Mouse (Mus musculus) heart, postnatal 36 days (tissue): ENCODE data around the gene Rasgef1b. TPM values are rescaled to one million over a fixed set of nuclear protein-coding genes. Genes with fewer than 3 reads are reported as not detected.
"Not testable (repeated sequence)": the region's sequence is repeated elsewhere in the genome, so short reads cannot be mapped to it uniquely, and the experiment has no call there.

Experiments used
- DNase-seq, 2 experiments: peaks; one replicate each; pipeline ENCODE4 v3.0.0; 2021 to 2022
- intact Hi-C: fragments of 180-260 bp; cut with DNase I; formaldehyde crosslinking; loops from one replicate; pipeline ENCODE4 v1.15.1; 2025
- total RNA-seq, 2 experiments: library from RNA; stranded (reverse); gene quantifications; 2 replicates each; pipeline ENCODE4 v1.2.3; 2021

Gene Rasgef1b
- total RNA-seq, 2 experiments from 2014 or later = 11.3 to 11.5 TPM

DNA sequence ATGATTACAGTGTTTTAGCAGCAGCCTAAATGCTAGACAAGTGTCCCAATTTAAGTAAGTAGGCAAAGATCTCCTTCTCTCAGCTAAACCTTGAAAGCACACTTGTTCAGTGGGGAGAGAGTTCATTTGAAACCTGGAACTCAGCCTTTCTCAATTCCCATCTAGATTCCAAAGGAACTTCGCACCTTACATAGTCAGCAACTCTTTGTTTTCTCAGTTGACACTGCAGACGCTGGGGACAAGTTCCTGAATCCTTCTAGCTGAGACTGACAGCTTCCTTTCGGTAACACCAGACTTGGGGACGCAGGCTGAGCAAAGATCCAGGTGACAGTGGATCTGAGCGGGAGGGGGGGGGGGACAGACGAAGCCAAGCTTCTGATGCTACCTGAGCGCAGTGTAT is 481.4 kb downstream of the Rasgef1b start:
- intact Hi-C loops = loop anchor here (10.0 kb wide), 1 partner anchor 787 kb away; the partner anchor contains the start of genes Enoph1 and Hnrnpdl
- no peak for DNase-seq

DNA sequence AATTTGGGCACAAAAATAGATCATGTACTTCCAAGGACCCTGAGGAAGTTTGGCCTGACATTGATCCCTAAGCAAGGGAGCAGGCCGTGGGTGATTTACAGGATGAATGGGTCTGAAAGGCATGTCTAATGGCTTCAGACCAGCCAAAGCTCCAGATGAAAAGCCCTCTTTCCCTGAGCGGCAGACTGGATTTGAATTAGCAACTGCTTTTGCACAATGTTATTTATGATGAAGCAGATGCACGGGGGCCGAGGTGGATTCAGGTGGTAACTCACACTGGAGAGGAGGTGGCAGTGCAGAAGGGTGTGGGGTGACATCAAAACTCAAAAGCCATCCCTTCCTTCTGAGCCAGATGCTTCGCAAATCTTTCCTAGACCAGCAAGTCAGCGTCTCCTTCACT is 481.9 kb downstream of the Rasgef1b start:
- no peak for DNase-seq
- intact Hi-C loops = loop anchor here (10.0 kb wide), 1 partner anchor 788 kb away; the partner anchor contains the start of genes Enoph1 and Hnrnpdl

DNA sequence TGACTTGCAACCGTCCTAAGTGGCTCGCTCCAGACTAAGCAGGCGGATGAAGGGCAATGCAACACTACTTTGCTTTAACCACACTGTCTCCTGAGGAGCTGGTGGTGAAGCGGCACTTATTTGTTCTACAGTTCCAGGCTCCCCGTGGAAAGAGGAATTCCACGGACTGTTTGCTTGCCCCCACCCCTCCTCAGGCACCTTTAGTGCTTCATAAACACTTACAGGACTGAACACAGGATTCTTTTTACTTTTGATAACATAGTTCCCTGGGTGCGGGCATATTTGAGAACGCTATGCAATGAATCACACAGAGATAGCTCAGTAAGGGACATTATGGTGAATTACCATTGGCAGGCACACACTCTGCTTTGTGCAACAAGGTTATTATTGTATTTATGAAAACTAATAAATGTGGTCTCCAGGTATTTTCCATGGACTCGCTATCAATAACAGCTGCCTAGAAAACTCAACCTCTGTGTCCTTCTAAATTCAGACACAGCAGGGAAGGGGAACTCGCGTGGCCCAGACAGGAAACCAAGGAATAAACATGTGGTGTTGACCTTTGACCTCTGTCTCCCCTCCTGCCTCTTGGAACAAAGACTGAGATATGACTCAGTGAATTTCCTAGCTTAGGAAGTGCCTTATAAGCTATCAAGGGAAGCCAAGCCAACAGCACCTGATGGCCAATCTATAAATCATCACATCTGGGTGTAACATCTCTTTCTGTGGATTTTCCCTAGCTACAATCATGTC is 486.7 kb downstream of the Rasgef1b start:
- no peak for DNase-seq
- intact Hi-C loops = loop anchor here (10.0 kb wide), 1 partner anchor 793 kb away; the partner anchor contains the start of genes Enoph1 and Hnrnpdl

DNA sequence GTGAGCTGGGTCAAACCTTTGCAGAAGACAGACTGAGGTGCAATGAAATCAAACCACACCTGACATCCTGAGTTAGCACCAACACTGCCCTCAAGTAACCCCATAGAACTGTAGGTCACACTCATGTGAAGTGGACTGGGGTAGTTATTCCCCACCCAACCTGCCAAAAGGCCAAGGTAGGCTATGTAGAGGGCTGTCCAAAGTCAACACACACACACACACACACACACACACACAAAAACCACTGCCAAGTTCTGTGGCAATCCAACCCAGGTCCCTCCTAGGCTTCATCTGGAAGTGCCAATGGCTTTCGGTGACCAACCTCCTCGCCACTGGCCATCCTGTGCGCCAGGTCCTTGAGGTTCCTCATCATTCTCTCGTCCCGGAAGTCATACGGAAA is 488.4 kb downstream of the Rasgef1b start:
- intact Hi-C loops = loop anchor here (10.0 kb wide), 1 partner anchor 794 kb away; the partner anchor contains the start of genes Enoph1 and Hnrnpdl
- DNase-seq = no peak

DNA sequence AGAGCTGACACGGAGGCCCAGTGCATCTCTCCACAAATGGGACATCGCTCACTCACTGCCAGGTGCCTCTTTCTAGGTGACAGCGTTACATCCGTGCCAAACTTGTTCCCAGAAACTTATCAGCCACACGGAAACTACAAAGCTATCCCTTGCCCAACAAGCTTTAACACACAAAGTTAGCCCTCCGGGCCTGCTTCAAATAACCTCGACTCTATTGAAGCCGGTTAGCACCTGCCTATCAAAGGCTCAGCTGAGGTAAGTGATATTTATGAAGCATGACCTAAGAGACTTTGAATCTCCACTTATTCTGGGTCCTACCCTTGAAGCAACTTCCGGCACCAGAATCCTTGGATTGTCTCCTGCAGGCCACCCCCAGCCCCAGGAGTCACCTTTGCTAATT is 489.2 kb downstream of the Rasgef1b start:
- intact Hi-C loops = loop anchor here (10.0 kb wide), 1 partner anchor 795 kb away; the partner anchor contains the start of genes Enoph1 and Hnrnpdl
- DNase-seq = no peak

DNA sequence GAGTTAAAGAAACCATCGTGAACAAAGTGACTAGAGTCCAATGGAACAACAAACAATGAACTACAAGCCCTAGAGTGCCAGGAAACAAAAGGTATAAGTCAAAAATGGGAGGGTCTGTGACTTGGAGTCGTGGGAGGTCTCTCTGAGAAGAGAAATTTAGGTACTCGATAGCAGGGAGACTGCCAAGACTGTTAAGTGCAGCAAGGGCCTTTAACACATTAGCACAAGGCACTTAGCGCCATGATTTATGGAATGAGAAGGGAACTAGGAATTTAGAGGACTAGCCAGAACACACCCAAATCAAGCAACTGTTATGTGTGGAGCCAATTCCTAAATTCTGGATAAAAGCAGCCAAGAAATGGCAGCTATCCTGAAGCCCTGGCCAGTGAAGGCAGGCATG is 490.7 kb downstream of the Rasgef1b start:
- no peak for DNase-seq
- intact Hi-C loops = no loop called here

DNA sequence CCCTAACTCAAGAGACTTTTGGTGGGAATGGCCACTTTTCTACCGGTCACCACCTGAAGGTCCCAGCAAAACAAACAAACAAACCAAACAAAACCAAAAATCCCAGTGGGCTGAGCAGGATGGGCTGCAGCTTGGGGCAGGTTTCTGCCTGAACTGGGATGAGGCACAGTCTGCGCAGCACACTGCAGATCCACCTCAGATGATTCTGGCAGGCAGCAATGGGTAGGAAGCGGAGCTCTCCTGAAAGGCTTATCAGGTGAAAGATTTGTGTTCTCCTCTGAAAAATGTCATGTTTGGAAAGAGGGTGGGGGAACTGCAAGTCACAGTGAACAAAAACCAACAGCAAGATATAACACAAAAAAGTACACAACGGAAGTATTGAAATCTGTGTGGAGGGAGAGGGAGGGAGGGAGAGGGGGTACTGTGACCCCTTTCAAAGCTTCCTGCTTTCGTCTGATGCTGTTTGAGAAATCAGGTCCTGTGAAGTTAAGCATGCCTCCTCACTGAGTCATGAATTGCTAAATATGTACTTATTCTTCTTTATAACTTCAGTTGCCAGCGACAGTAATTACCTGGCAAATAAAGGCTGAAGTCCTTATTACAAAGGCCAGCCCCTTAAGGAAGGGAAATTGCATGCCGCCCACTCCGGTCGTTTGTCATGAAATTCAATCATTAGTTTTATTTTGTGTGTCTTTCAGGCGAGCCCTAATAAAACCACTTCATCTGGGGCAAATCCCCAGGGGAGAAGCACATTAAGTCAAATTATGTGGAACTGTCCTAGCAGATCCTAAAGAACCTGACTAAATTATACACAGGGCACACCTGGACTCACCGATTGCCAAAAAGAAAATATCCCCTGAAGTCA is 491.7 kb downstream of the Rasgef1b start:
- intact Hi-C loops = no loop called here
- no peak for DNase-seq

DNA sequence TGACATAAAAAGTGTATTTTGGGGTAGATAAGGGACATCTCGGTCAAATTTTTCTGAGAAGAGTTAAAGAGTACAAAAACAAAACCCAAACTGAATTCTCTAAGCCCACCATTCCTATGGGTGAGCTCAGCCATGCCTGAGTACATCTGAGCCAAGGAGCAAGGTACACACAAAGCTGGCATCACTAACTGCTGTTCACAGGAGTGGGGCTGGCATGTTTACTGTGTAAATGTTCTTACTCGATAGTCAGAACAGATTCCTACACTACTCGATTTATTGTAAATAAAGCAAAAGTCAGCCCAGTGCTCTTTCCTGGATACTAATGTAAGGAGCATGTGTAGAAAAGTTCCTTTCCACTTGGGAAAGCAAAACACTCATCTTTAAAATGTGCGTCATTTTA is 492.4 kb downstream of the Rasgef1b start:
- intact Hi-C loops = no loop called here

DNA sequence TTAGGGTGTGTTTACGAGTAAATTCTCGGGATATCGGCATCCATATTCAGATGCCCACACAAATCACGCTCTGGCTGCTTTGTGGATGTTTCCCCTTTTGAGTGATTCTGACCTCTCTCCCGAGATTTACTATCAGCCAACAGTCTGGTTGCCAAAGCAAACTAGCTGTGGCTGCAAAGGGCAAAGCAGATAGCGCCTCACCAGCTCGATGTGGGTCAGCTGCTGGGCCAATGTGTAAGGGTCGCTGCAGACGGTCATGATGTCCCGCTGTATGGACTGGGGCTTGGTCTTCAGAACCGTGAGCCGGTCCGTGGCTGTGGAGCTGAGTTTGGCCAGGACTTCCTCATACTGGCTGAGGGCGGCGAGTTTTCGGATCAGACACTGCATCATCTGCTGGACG is 494.6 kb downstream of the Rasgef1b start:
- intact Hi-C loops = no loop called here
- DNase-seq = no peak

More for the DNA sequence above, 492.4 kb downstream of the Rasgef1b start:
- no peak for DNase-seq

DNA sequence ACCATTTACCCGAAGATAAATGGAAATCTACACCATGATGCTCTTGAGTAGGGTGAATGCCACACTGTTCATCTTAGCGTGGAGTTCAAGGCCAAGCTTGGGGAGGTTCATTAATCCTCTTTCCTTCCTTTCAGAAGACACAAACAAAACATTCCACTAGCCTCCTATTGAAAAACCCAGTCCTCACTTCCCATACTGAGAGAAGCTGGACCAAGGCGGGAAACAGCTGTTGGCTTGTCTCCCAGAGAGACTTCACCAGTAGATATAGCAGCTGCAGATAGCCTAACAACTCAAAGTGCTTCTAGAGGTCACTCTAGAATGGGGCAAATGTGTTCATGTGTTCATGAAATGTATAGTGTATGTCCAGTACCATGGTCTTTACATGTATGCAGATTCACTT is 495.7 kb downstream of the Rasgef1b start:
- intact Hi-C loops = no loop called here
- no peak for DNase-seq

DNA sequence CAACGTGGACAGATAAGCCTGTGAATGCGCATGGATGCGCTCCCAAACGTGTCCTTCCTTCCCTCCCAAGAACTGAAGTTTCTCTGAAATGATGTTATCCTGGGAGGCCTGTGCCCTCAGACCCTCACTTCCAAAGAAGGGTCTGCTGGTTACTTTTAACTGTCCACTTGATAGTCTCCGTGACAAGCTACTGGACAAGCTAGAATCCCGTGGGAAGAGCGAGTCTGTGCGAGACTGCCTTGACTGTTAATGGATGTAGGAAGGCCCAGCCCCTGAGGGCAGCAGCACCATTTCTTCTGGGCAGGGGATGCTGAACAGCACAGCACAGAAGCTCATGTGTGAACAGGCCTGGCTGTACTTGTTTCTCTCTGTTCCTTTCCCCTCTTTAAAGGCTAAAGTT is 496.5 kb downstream of the Rasgef1b start:
- no peak for DNase-seq
- intact Hi-C loops = no loop called here

DNA sequence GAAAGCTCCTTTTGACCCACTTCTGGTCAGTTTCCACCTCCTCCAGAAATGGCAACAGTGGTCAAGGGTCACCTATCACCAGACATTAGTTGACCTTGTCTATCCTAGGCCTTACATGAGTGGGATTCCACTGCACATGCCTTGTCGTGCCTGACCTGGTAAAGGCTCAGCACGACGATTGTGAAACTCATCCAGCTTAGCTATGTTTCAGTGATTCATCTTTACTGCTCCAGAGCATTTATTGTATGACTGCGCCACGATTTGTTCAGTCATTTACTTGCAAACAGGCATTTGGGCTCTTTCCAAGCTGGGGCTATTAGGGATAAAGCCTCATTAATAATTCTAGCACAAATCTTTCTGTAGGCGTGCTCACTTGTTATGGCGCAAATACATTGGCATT is 498.4 kb downstream of the Rasgef1b start:
- intact Hi-C loops = no loop called here
- DNase-seq = no peak

DNA sequence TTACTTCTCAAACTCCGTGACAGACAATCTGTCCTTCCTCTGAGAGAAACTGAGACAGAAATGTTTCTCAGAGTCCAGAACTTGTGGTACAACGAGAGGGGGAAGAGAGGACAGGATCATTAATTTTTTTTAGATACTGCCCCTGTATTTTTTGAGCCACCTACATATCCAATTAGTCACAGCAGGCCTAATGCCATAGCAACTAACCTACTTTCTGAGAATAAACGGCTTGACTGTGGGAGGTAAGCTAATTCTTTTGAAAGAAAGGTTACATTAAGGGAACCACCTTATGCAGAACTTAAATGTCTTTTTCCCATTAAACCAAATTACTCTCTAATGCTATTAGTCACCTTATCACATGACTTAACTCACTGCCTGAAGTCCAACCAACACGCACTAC is 501.5 kb downstream of the Rasgef1b start:
- DNase-seq = no peak
- intact Hi-C loops = no loop called here

DNA sequence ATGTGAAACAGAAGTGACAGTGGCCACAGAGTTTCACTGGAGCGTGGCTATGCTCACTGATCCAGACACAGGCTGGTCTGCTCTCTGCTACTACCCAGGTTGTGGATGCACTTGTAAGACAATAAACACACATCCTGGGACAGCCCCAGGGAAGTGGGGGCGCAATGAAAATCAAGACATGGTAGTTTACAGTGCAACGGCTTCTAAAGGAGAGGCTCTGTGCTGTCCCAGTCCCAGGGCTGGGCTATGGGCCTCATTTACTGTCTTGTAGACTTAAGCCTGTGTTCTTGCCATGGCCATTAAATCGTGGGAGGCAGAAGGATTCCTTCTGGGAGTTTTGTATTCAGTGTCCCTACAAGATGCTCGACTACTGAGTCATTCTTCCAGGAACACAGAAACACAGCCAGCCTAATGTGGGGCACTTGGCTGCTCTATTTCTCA is 504.3 kb downstream of the Rasgef1b start:
- DNase-seq = no peak
- intact Hi-C loops = no loop called here

DNA sequence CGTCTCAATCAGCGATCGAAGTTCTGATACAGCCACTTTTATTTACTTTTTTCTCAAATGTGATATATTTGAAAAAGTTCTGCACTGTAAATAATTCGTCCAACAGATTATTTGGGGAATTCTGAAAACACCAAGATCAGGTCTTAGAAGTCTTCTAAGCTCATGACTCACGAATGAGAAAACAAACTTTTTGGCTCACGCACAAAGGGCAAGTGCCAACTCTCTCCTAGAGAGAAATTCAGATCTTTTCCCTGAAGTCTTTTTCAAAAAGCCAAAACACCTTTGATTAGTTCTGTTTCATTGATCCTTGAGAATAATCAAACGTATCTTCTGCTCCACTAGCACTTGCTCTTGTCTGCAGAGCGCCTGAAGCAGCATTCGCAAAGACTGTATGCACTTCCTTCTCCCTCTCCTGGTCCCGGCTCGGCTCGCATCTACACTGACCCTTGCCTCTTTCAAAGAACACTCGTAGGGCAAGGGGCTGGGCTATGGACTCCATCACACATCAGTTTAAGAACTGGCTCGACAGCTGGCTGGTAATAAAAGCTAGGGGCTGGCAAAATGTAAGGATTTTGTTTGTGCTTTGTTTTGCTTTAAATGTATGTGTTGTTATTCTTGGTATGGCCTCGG is 504.9 kb downstream of the Rasgef1b start:
- no peak for DNase-seq
- intact Hi-C loops = no loop called here

DNA sequence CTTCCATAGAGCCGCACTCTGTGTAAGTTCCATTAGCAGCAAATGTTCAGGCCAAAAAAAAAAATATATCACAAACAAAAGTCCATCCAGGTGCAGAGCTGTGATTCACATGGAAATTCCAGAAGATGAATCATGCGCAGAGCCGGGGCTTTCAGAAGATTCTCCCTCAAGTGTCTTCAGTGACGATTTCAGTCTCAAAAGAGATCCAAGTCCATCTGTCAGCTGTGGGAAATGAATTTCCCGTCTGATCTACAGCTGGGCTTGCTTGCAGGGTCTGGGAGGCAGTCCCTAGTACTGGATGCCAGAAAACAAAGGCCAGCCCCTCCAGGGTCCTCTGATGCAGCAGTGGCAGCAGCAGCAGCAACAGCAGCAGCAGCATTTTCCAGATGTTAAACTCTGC is 510.5 kb downstream of the Rasgef1b start:
- DNase-seq = no peak
- intact Hi-C loops = no loop called here

DNA sequence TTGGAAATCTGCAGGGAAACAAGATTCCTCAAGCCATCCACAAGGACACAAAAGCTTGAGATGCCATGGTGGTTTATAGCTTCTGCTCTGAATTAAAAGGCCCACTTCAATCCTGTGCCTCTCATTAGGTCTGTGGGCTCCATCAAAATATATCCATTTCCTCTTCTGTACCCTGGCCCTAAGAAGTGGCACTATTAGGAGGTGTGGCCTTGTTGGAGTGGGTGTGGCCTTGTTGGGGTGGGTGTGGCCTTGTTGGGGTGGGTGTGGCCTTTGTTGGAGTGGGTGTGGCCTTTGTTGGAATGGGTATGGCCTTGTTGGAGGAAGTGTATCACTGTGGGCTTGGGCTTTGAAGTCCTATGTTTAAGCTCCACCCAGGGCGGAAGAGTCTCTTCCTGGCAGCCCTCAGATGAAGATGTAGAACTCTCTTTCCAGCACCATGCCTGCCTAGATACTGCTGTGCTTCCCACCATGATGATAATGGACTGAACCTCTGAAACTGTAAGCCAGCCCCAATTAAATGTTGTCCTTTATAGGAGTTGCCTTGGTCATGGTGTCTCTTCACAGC is 512.2 kb downstream of the Rasgef1b start:
- intact Hi-C loops, DNase-seq: not testable (repeated sequence)

DNA sequence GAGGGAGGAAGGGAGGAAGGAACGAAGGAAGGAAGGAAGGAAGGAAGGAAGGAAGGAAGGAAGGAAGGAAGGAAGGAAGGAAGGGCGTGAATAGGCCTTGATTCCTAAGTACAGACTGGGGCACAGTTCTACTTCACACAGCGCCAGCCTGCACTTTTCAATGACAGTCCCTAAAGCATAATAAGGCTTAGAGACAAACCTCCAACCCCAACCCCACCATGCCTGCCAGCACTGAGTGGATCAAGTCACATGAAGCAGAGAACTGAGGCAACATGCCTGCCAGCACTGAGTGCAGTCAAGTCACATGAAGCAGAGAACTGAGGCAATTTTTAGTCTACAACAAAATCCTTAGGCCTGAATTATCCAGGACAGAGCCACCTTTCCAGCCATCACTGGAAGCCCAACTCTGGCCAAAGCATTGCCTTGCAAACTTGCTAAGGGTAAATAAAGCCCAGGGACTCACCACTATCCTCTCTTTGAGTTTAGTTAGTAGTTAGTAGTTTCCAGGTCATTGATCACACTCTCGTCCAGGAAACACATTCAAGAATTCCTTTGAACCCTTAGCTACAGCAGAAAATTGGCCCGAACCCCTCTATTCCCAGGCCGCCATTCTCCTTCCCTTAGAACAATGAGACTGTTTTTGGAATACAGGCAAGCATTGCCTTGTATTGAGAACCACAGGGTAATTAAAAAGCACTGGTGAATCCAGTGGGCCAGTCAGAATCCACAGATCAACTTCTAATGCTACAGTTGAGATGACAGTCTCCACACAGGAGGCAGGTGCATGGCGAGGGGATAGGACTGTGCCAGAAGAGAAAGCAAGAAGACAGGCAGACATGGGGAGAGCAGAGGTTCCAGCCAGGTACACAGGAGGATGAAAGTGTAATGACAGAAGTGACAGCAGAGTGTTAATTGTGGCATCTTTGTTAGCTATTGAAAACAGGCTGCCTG is 513.4 kb downstream of the Rasgef1b start:
- intact Hi-C loops = no loop called here
- DNase-seq = no peak

DNA sequence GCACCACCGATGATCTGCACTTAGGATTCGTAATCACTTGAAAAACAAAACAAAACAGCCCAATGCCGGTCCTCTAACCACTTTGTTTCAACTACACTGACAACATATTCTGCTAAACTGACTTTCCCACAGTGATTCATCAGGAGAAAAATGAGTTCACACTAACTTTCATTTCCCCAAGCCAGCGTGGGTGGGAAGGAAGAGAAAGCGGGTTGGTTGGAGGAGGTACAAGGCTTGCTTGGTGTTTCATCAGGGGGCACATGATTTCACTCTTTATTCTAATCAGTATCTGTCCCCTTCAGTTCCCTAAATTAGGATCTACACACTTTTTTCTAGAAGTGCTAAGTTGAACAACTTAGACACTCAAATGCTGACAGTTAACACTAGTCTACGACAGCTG is 514.5 kb downstream of the Rasgef1b start:
- intact Hi-C loops = no loop called here
- DNase-seq = no peak

DNA sequence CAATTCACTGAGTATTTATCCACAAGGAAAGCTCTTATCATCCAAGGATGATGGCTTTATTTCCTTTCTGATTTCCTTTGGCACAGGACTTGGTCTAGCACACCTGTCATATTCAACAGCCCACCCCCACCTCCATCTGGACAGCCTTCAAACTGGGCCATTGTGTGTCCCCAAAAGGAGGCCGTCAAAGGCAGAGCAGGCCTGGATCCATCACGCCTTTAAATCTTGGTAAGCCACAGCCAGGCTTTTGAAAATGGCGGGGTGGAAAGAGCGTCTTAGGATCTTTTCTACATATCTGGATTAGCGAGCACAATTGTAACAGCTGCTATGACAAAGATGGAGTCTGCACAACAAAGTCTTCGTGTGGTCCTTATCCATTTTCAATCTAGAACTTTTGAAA is 515.7 kb downstream of the Rasgef1b start:
- intact Hi-C loops = no loop called here
- DNase-seq = no peak
